Mouse (Mus musculus): ENCODE data around the gene Nme7. TPM values are rescaled to one million over a fixed set of nuclear protein-coding genes. Genes with fewer than 3 reads are reported as not detected.
A peak's percentile ranks its signal among the peaks of the same experiment; 100 is the strongest.

Nme7 gene
- polyA plus RNA-seq, 1 experiment from 2014 or later: 29.9 TPM

DNA sequence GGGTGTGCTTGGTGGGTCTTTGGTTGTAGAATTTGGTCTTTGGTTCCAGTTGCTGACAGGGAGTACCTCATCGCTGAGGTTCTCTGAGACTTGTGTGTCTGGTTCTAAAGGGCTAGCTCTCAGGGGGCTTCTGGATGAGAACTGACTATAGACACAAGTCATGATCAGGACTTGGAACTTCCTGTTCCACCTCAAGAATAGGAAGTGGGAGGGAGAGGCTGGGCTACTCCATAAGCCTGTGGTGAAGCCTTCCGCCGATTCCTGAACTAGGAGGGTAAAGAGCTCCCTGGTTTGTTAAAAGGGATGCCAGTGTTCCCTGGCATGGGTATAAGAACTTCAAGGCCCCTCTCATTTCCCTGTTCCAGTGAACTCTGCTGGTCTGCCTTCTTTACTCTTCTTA is 19.9 kb upstream of the Nme7 start:
- Histone ChIP-seq H3K9ac (ENCODE audit: low read length) (no peak overlapping the region), H3K4me1 (ENCODE audit: control insufficient read depth, insufficient read depth, low read length) (0 out of 2 replicates have a peak, but pooled peaks cover 2% of the 10 kb centered on the region), H3K27ac (ENCODE audit: low read depth, low read length) (no peak overlapping the region), H3K4me2 (no peak overlapping the region), H3K9me3 (ENCODE audit: control insufficient read depth, low read length) (no peaks in the 10 kb centered on the region), H3K4me3 (ENCODE audit: low read depth, low read length) (no peak overlapping the region), H3K36me3 (ENCODE audit: control insufficient read depth, insufficient read depth, low read length) (no peaks in the 10 kb centered on the region), H3K27me3 (ENCODE audit: control insufficient read depth, insufficient read depth, low read length) (no peaks in the 10 kb centered on the region)
- WGBS: 98% methylated on average over 3 of the region's 3 CpGs
- DNase-seq (ENCODE audit: low spot score, missing footprints) (no peak), ATAC-seq (ENCODE audit: low FRiP score) (no peak)

DNA sequence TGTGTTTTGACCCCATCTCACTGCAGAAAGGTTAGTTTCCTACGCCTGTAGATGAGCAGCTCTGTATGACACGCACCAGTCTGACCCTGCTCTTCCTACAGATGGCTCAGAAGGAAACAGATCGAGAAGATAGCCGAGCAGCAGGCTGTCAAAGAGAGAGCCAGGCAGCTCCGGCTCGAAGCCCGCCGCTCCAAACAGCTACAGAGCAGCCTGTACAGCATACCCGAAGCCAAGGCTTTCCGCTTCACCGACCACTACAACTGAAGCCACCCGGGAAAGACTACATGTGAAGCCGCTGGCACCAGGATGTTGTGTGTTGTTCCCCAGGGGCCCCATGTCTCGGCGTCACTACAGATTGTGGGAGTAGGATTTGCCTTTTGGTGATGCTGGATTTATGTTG is 16.5 kb upstream of the Nme7 start:
- Histone ChIP-seq H3K4me1 (ENCODE audit: control insufficient read depth, insufficient read depth, low read length) (0 out of 2 replicates have a peak, but pooled peaks cover 2% of the 10 kb centered on the region), H3K36me3 (ENCODE audit: control insufficient read depth, insufficient read depth, low read length) (peaks cover 2% of the 10 kb centered on the region; the same call in 1 of the 2 replicates), H3K9ac (ENCODE audit: low read length) (no peak overlapping the region), H3K9me3 (ENCODE audit: control insufficient read depth, low read length) (no peaks in the 10 kb centered on the region), H3K27ac (ENCODE audit: low read depth, low read length) (no peak overlapping the region), H3K4me2 (no peak overlapping the region), H3K27me3 (ENCODE audit: control insufficient read depth, insufficient read depth, low read length) (no peaks in the 10 kb centered on the region), H3K4me3 (ENCODE audit: low read depth, low read length) (no peak overlapping the region)
- WGBS: 60% methylated on average over 15 of the region's 15 CpGs
- DNase-seq (ENCODE audit: low spot score, missing footprints) (no peak), ATAC-seq (ENCODE audit: low FRiP score) (no peak)

DNA sequence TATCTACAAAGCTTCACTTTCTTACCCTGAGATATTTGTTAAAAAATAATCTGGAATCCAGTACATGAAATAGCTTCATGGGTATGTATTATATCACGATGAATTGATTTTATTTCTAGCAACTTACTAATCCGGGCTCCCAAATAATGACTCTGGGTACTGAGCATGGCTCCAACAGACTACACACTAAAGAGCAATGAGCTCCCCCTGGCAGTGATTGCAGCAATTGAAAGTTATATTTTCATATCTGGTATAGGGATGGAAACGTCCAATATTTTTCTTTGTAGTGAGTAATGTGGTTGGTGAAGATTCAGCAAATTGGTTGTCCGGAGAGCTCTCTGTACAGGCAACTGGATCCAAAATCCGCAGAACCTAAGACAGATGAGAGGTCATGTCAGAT is 11.9 kb upstream of the Nme7 start:
- 91% methylated on average over 5 of the region's 5 CpGs for WGBS
- H3K36me3 ChIP-seq (ENCODE audit: control insufficient read depth, insufficient read depth, low read length): peaks cover 5% of the 10 kb centered on the region
- H3K9ac ChIP-seq (ENCODE audit: low read length): no peak overlapping the region
- H3K27me3 ChIP-seq (ENCODE audit: control insufficient read depth, insufficient read depth, low read length): no peaks in the 10 kb centered on the region
- H3K4me2 ChIP-seq: no peak overlapping the region
- 0 out of 2 replicates have a peak, but pooled peaks cover 2% of the 10 kb centered on the region for H3K4me1 ChIP-seq (ENCODE audit: control insufficient read depth, insufficient read depth, low read length)
- DNase-seq (ENCODE audit: low spot score, missing footprints): no peak
- no peaks in the 10 kb centered on the region for H3K9me3 ChIP-seq (ENCODE audit: control insufficient read depth, low read length)
- ATAC-seq (ENCODE audit: low FRiP score): no peak
- H3K27ac ChIP-seq (ENCODE audit: low read depth, low read length): no peak overlapping the region
- no peak overlapping the region for H3K4me3 ChIP-seq (ENCODE audit: low read depth, low read length)

DNA sequence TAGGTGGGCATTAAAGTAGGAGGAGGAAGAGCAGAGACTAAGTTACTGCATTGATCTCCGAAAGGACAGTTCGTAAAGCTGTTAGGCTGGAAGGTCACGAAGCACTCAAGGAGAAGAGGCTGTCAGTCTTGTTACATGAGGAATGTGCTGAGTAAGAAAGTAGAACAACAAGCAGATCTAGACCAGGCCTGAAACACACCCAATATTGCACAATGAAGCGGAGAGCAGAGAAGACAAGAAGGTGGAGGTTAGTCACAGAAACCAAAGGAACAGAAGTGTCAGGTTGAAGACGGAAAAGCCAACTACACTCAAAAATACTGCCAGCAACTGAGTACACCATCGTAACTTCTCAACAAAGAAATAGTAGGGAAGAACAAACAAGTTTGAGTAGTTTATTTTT is 9.8 kb upstream of the Nme7 start:
- peaks cover 8% of the 10 kb centered on the region for H3K36me3 ChIP-seq (ENCODE audit: control insufficient read depth, insufficient read depth, low read length)
- 96% methylated on average over 6 of the region's 6 CpGs for WGBS
- H3K27me3 ChIP-seq (ENCODE audit: control insufficient read depth, insufficient read depth, low read length): no peaks in the 10 kb centered on the region
- H3K4me3 ChIP-seq (ENCODE audit: low read depth, low read length): no peak overlapping the region
- H3K9ac ChIP-seq (ENCODE audit: low read length): no peak overlapping the region
- ATAC-seq (ENCODE audit: low FRiP score) (no peak), DNase-seq (ENCODE audit: low spot score, missing footprints) (no peak)
- no peaks in the 10 kb centered on the region for H3K9me3 ChIP-seq (ENCODE audit: control insufficient read depth, low read length)
- no peak overlapping the region for H3K27ac ChIP-seq (ENCODE audit: low read depth, low read length)
- no peaks in the 10 kb centered on the region for H3K4me1 ChIP-seq (ENCODE audit: control insufficient read depth, insufficient read depth, low read length)
- H3K4me2 ChIP-seq: no peak overlapping the region

DNA sequence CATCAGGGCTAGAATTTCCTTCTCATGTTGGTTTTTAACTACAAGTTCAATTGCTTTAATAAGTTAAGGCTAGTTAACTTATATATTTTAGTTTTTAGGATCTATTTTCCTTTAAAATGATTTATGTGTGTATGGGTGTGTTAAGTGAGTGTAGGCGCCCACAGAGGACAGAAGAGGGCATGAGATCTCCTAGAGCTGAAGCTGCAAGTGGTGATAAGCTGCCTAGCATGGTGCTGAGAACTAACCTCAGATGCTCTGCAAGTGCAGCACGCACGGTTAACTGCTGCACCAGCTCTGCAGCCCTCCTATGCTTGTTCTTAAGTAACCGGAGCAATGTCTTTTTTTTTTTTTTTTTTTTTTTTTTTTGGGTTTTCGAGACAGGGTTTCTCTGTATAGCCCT is 7.4 kb upstream of the Nme7 start:
- no peak for ATAC-seq (ENCODE audit: low FRiP score)
- Histone ChIP-seq H3K36me3 (ENCODE audit: control insufficient read depth, insufficient read depth, low read length) (peaks cover 13% of the 10 kb centered on the region), H3K4me2 (no peak overlapping the region), H3K4me1 (ENCODE audit: control insufficient read depth, insufficient read depth, low read length) (no peaks in the 10 kb centered on the region), H3K9me3 (ENCODE audit: control insufficient read depth, low read length) (no peaks in the 10 kb centered on the region), H3K4me3 (ENCODE audit: low read depth, low read length) (no peak overlapping the region), H3K9ac (ENCODE audit: low read length) (no peak overlapping the region), H3K27ac (ENCODE audit: low read depth, low read length) (no peak overlapping the region), H3K27me3 (ENCODE audit: control insufficient read depth, insufficient read depth, low read length) (no peaks in the 10 kb centered on the region)
- 94% methylated on average over 4 of the region's 5 CpGs for WGBS
- no peak for DNase-seq (ENCODE audit: low spot score, missing footprints)

DNA sequence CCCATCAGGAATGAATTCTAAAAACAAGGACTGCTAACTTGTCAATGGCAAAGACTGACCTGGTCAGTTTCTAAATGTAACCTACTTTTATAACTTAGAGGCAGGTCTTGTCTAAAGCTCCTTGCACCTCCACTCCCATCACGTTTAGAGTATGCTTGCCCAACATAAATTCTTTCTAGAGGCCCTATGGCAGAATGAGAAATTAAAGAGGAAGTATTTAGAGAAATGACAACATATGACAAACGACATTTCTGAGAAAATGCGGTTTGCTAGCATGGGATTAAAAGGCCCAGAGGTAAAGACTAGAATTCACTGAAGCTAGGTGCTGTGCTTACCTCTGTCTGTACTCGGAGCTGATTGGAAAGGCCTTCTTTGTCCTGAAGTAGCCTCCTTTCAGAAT is 2.0 kb upstream of the Nme7 start:
- Histone ChIP-seq H3K9ac (ENCODE audit: low read length) (no peak overlapping the region), H3K27ac (ENCODE audit: low read depth, low read length) (no peak overlapping the region), H3K9me3 (ENCODE audit: control insufficient read depth, low read length) (no peaks in the 10 kb centered on the region), H3K4me2 (no peak overlapping the region), H3K4me3 (ENCODE audit: low read depth, low read length) (no peak overlapping the region), H3K27me3 (ENCODE audit: control insufficient read depth, insufficient read depth, low read length) (no peaks in the 10 kb centered on the region), H3K36me3 (ENCODE audit: control insufficient read depth, insufficient read depth, low read length) (peaks cover 16% of the 10 kb centered on the region; the same call in 1 of the 2 replicates), H3K4me1 (ENCODE audit: control insufficient read depth, insufficient read depth, low read length) (no peaks in the 10 kb centered on the region)
- DNase-seq (ENCODE audit: low spot score, missing footprints) (no peak), ATAC-seq (ENCODE audit: low FRiP score) (no peak)
- WGBS: 93% methylated on average over 4 of the region's 4 CpGs

DNA sequence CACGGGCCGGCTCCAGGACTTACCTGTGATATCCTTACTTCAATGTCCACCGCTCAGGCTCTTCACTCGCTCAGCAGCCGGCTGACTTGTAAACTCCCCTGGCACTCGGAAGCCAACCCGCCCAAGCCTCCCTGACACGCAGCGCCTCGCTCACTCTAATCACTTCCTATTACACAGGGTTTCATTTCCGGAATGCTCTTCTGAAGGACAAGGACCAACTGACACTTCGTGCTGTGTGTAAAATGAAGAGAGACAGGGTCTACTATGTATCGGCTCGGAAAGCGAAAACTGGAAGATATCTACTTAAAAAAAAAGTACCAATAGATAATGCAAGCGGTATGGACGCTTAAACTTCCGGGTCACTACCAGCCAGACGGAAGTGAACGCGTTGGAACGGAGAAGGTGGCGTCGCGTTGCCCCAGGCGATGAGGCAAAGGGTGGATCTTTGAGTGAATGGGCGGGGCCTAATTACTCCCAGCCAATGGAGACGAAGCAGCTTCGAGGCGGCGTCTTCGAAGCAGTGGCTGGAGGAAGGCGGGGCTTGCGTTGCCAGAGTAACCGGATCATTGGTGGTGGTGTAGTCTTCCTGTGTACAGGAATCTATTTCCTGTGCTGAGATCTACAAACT is 3.3 kb downstream of the Nme7 start, which contains the start of gene Blzf1:
Gene Blzf1 (minus strand): TSS at position 366 of the 628 bp plus-strand sequence.
- Histone ChIP-seq H3K4me3 (ENCODE audit: low read depth, low read length) (peak within 1 kb of the TSS; percentile 83), H3K9me3 (ENCODE audit: control insufficient read depth, low read length) (no peaks in the 10 kb centered on the region), H3K9ac (ENCODE audit: low read length) (peak within 1 kb of the TSS; percentile 74), H3K27me3 (ENCODE audit: control insufficient read depth, insufficient read depth, low read length) (no peaks in the 10 kb centered on the region), H3K4me2 (peak within 1 kb of the TSS; percentile 87), H3K27ac (ENCODE audit: low read depth, low read length) (no peak within 1 kb of the TSS; the same call in 1 of the 2 replicates), H3K4me1 (ENCODE audit: control insufficient read depth, insufficient read depth, low read length) (peaks cover 6% of the 10 kb centered on the region), H3K36me3 (ENCODE audit: control insufficient read depth, insufficient read depth, low read length) (peaks cover under 1% of the 10 kb centered on the region; the same call in 1 of the 2 replicates)
- ATAC-seq (ENCODE audit: low FRiP score) (peak; percentile 99), DNase-seq (ENCODE audit: low spot score, missing footprints) (peak; percentile 100)
- under 1% methylated on average over 35 of the region's 35 CpGs for WGBS

DNA sequence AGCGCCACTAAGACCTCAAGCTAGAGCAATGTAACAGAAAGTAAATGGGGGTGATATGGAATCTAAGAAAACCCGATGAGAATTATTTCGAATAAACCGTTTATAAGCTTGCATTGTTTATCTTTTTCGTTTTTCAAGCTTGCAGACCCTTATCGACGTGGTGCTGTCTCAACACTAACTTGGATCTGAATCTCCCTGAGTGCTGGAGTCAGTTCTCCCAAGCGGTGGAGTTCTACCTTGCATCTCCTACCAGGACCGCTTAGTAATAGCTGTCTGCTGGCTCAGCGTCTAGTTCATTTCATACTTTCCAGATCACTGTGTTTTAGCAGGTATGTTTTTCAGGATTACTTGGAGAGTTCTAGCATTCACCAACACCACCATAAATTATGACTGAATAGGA is 4.0 kb downstream of the Nme7 start:
- 14% methylated on average over 10 of the region's 10 CpGs for WGBS
- ATAC-seq (ENCODE audit: low FRiP score): peak; percentile 25; the same call in 1 of the 2 replicates
- no peaks in the 10 kb centered on the region for H3K9me3 ChIP-seq (ENCODE audit: control insufficient read depth, low read length)
- H3K4me1 ChIP-seq (ENCODE audit: control insufficient read depth, insufficient read depth, low read length): peaks cover 6% of the 10 kb centered on the region
- peak overlapping the region; percentile 71 for H3K9ac ChIP-seq (ENCODE audit: low read length)
- no peak overlapping the region for H3K27ac ChIP-seq (ENCODE audit: low read depth, low read length)
- peak overlapping the region; percentile 83 for H3K4me3 ChIP-seq (ENCODE audit: low read depth, low read length)
- peak overlapping the region; percentile 87 for H3K4me2 ChIP-seq
- no peak for DNase-seq (ENCODE audit: low spot score, missing footprints)
- no peaks in the 10 kb centered on the region for H3K27me3 ChIP-seq (ENCODE audit: control insufficient read depth, insufficient read depth, low read length)
- no peaks in the 10 kb centered on the region for H3K36me3 ChIP-seq (ENCODE audit: control insufficient read depth, insufficient read depth, low read length)

DNA sequence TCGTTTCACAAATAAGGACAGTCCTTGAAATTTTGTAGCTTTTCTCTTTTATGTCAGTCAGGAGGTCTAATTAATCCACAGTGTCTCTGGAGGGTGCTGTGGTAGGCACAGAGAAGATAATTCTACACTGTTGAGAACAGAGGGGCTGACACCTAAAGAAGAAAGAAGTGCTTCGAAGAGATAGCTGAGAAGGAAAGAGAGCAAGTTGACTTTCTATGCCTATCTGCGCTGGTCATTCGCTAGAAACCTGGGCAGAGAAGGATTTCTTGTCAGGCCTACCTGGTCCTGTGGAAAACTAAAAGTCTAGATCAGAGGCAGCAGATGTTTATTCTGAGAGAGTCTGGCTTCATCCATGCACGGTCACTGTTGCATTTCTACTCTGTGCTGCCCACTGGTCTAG is 10.2 kb downstream of the Nme7 start:
- H3K9ac ChIP-seq (ENCODE audit: low read length): no peak overlapping the region
- no peak overlapping the region for H3K4me2 ChIP-seq
- no peak for ATAC-seq (ENCODE audit: low FRiP score)
- H3K9me3 ChIP-seq (ENCODE audit: control insufficient read depth, low read length): no peaks in the 10 kb centered on the region
- H3K27me3 ChIP-seq (ENCODE audit: control insufficient read depth, insufficient read depth, low read length): no peaks in the 10 kb centered on the region
- 91% methylated on average over 5 of the region's 5 CpGs for WGBS
- DNase-seq (ENCODE audit: low spot score, missing footprints): no peak
- no peaks in the 10 kb centered on the region for H3K4me1 ChIP-seq (ENCODE audit: control insufficient read depth, insufficient read depth, low read length)
- no peak overlapping the region for H3K27ac ChIP-seq (ENCODE audit: low read depth, low read length)
- H3K4me3 ChIP-seq (ENCODE audit: low read depth, low read length): no peak overlapping the region
- H3K36me3 ChIP-seq (ENCODE audit: control insufficient read depth, insufficient read depth, low read length): no peaks in the 10 kb centered on the region
